Mouse (Mus musculus) B cell, adult 2 months (primary cell): ENCODE results near the gene Cldn34b4.

ENCODE experiments used
- DNase-seq, 2 experiments: peaks; one replicate each; pipeline ENCODE4 v3.0.0; 2022

Cldn34b4 gene

GRCm38 (mm10) chrX:76393050-76393449 lies at the start of gene Cldn34b4:
Cldn34b4 (plus strand) TSS chrX:76393350.
- DNase-seq = no peak
